Mouse (Mus musculus) heart, embryonic 10.5 days (tissue): ENCODE data around the gene Aunip. TPM values are rescaled to one million over a fixed set of nuclear protein-coding genes. Genes with fewer than 3 reads are reported as not detected.

ENCODE experiments used
- DNase-seq: peaks from one replicate; pipeline ENCODE4 v3.0.0-alpha.2; 2017; ENCODE audit warnings: low spot score
- H3K27ac ChIP-seq: fragments of 300-500 bp; sonication (generic); 2 replicates; pipeline ENCODE4 v1.5.1; 2016; ENCODE audit warnings: mild to moderate bottlenecking
- H3K27me3 ChIP-seq: fragments of 300-500 bp; sonication (generic); 2 replicates; pipeline ENCODE4 v1.6.1; 2016; ENCODE audit warnings: mild to moderate bottlenecking; ENCODE audit not compliant: poor library complexity, insufficient read depth, severe bottlenecking
- H3K36me3 ChIP-seq: fragments of 300-500 bp; sonication (generic); 2 replicates; pipeline ENCODE4 v1.6.1; 2016; ENCODE audit warnings: mild to moderate bottlenecking, moderate library complexity
- H3K4me1 ChIP-seq: fragments of 300-500 bp; sonication (generic); 2 replicates; pipeline ENCODE4 v1.6.1; 2016; ENCODE audit warnings: mild to moderate bottlenecking
- H3K4me3 ChIP-seq: fragments of 300-500 bp; sonication (generic); 2 replicates; pipeline ENCODE4 v1.5.1; 2016; ENCODE audit warnings: mild to moderate bottlenecking, moderate library complexity
- H3K9me3 ChIP-seq: fragments of 300-500 bp; sonication (generic); 2 replicates; pipeline ENCODE4 v1.6.1; 2016; ENCODE audit warnings: mild to moderate bottlenecking, moderate library complexity
- WGBS: fragments of 180-500 bp; shearing (Covaris S2); methylation state at CpG from one replicate; pipeline ENCODE4 v1.1.7; 2016; 5-methylcytosine and 5-hydroxymethylcytosine counted together
- polyA plus RNA-seq: library from polyadenylated mRNA; unstranded; fragments of >200 nt; fragmentation: Nextera tagmentation; extraction: Ambion mirVana; gene quantifications from 2 replicates; pipeline ENCODE4 v1.2.1, GENCODE M21; 2016

Aunip gene
- polyA plus RNA-seq, 1 experiment from 2014 or later: 17.2 TPM

DNA sequence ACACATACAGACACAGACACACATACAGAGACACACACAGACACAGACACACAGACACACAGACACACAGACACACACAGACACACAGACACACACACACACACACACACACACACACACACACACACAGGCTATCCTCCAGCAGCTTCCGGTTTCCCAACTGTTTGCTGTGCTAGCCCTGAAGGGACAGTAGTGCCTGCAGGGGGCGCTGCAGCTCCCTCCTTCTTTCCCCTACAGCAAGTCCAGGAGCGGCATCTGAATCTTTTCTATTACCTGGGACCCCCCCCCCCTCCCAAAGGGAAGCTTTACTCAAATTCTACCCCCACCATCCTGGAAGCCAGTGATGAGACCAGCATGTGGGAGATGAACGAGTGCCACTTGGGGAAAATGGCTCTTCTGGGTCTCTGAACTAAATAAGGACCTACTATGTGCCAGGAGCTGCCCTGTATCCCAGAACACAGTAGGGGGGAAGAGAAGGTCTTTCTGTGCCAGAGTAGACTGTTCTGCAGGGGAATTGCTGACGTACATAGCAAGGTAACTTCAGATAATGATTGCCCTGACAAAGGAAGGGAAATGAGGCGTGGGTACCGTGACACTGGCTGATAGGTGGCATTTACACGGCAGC, 45.3 kb downstream of the Aunip start:
- H3K4me1 ChIP-seq: peaks cover 34% of the 10 kb centered on the region
- H3K36me3 ChIP-seq: peaks cover 8% of the 10 kb centered on the region; the same call in 1 of the 2 replicates
- H3K9me3 ChIP-seq: no peaks in the 10 kb centered on the region
- no peaks in the 10 kb centered on the region for H3K27me3 ChIP-seq
- no peak overlapping the region for H3K27ac ChIP-seq
- 68% methylated on average over 8 of the region's 8 CpGs for WGBS
- no peak overlapping the region for H3K4me3 ChIP-seq
- no peak for DNase-seq

DNA sequence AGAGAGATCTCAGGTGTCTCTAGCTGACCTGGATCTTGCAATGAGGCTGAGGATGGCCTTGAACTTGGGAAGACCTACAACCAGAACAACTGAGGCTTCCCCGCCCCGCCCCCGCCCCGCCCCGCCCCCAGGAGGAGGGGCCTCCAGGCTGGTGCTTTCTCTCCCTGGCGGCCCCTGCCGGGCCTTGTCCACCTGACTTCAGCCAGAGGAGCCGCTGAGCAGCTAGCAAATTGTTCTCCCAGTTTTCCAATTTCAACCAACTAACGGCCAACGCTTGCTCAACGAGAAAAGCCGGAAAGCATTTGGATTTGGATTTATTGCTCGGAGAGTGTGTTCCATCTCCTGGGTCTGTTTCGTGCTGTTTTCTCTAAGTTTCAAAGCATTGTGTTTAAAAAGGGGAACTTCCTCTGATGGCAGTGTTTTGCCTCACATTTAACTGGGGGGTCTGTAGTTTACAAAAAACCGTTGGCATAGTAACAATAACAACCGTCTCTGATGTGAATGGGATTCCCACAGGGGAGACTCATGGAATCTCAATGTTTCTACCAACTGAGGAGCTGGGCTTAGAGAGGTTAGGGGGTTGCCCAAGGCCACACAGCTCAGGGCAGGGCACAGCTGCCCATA, 46.9 kb downstream of the Aunip start:
- 19% methylated on average over 16 of the region's 16 CpGs for WGBS
- 0 out of 2 replicates have a peak overlapping the region, but pooled peaks have one; percentile 29 for H3K27ac ChIP-seq
- no peak for DNase-seq
- H3K27me3 ChIP-seq: no peaks in the 10 kb centered on the region
- H3K9me3 ChIP-seq: no peaks in the 10 kb centered on the region
- H3K36me3 ChIP-seq: peaks cover 19% of the 10 kb centered on the region
- H3K4me1 ChIP-seq: peaks cover 23% of the 10 kb centered on the region
- no peak overlapping the region for H3K4me3 ChIP-seq

DNA sequence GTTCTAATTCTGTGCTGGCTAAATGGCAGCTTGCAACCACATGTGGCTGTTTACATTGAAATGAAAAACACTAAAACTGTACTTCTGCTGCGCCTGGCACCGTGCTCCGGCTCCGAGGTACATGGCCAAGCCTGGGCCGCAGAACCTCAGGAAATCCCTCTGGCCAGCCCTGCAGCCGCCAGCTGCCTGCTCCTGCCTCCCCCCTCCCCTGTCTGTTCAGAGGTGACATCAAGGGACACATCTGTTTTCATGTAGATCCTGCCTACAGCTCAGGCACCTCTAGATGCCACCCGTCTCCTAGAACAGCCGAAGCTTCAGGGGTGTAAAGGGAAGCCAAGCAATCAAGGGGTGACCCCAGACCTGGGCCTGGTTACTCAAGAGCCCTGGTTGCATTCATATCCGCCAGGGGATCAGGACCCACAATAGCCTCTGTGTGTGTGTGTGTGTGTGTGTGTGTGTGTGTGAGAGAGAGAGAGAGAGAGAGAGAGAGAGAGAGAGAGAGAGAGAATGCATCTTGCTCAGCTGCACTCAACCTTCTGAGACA, 47.8 kb downstream of the Aunip start:
- Histone ChIP-seq H3K27me3 (no peaks in the 10 kb centered on the region), H3K27ac (peak overlapping the region; percentile 53; the same call in 1 of the 2 replicates), H3K4me1 (peaks cover 23% of the 10 kb centered on the region), H3K4me3 (no peak overlapping the region), H3K36me3 (peaks cover 24% of the 10 kb centered on the region), H3K9me3 (no peaks in the 10 kb centered on the region)
- no peak for DNase-seq
- 63% methylated on average over 9 of the region's 9 CpGs for WGBS

DNA sequence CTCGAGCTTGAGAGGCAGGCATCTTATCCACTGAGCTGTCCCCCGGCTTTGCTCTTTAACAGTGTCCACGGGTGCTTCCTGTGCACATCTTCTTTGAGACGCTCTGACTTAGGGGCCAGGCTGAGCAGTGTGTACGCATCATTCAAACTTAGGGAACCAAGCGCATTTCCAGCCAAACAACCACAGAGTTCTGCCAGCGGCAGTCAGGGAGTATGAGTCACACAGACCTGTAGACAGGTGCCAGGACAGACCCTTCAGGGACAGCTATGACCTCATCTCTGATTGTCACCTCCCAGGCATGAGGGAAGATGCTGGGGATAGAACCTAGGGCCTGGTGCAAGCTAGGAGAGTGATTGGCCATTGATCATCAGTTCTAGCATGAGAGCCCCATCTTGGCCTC, 48.4 kb downstream of the Aunip start:
- peaks cover 29% of the 10 kb centered on the region for H3K36me3 ChIP-seq
- H3K9me3 ChIP-seq: no peaks in the 10 kb centered on the region
- WGBS: 87% methylated on average over 7 of the region's 7 CpGs
- peaks cover 23% of the 10 kb centered on the region for H3K4me1 ChIP-seq
- H3K27me3 ChIP-seq: no peaks in the 10 kb centered on the region
- no peak overlapping the region for H3K27ac ChIP-seq
- no peak for DNase-seq
- H3K4me3 ChIP-seq: no peak overlapping the region

DNA sequence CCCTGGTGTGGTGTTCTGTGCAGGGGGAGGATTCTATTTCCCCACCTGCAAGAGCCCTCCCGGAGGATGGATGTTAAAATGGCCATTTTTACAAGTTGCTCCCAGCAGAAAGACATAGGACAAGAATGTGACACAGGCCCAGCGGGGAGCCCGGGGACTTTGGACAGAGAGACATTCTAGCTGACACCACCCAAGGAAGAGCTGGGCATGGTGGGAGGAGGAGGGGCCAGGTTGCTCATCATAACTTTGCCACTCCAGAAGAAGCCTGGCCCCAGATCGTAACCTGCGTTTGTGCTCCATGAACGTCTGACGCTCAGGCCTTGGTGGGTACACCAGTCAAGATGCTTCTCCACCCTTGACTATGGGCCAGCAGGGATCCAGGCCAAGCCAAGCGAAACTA, 49.9 kb downstream of the Aunip start:
- WGBS: 88% methylated on average over 8 of the region's 8 CpGs
- Histone ChIP-seq H3K36me3 (peaks cover 45% of the 10 kb centered on the region), H3K27ac (no peak overlapping the region), H3K4me3 (no peak overlapping the region), H3K4me1 (peaks cover 23% of the 10 kb centered on the region), H3K9me3 (no peaks in the 10 kb centered on the region), H3K27me3 (no peaks in the 10 kb centered on the region)
- DNase-seq: no peak

DNA sequence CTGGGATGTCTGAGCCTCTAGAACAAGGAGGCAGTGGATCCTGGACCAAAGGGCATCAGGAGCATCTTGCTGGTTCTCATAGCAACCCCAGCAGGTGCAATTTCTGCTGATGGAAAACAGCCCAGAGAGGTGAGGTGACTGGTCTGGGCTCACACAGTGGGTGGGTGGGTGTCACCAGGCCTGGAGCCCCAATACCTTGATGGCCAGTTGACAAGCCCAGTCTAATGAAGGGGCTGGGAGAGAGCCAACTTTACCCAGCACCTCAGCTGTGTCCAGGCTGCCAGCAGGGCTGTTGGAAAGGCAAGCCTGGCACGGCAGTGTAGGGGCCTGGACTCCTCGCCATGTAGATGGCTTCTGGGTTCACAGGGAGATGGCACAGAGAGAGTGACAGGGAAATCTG, 51.2 kb downstream of the Aunip start:
- H3K4me1 ChIP-seq: peaks cover 18% of the 10 kb centered on the region
- H3K36me3 ChIP-seq: peaks cover 57% of the 10 kb centered on the region
- H3K4me3 ChIP-seq: no peak overlapping the region
- 85% methylated on average over 2 of the region's 2 CpGs for WGBS
- no peaks in the 10 kb centered on the region for H3K27me3 ChIP-seq
- H3K27ac ChIP-seq: no peak overlapping the region
- DNase-seq: no peak
- H3K9me3 ChIP-seq: no peaks in the 10 kb centered on the region

DNA sequence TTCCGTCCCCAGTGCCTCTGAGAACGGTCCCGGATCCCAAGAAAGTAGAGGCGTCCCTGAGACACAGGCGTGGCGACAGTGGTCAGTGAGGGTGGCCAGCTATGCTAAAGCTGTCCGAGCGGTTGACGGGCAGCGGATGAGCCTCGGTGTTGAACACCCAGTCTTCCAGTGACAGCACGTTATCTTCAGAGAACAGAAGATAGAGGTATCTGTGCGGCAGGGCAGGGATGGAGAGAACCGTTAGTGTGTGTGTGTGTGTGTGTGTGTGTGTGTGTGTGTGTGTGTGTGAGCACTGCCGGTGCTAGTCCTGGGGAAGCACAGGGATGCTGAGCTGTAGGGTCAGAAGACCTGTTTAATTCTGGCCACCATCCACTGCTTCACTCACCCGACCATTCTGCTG, 52.8 kb downstream of the Aunip start:
- 77% methylated on average over 15 of the region's 16 CpGs for WGBS
- Histone ChIP-seq H3K9me3 (no peaks in the 10 kb centered on the region), H3K36me3 (peaks cover 71% of the 10 kb centered on the region), H3K27ac (no peak overlapping the region), H3K27me3 (no peaks in the 10 kb centered on the region), H3K4me3 (no peak overlapping the region), H3K4me1 (peaks cover 8% of the 10 kb centered on the region)
- no peak for DNase-seq

DNA sequence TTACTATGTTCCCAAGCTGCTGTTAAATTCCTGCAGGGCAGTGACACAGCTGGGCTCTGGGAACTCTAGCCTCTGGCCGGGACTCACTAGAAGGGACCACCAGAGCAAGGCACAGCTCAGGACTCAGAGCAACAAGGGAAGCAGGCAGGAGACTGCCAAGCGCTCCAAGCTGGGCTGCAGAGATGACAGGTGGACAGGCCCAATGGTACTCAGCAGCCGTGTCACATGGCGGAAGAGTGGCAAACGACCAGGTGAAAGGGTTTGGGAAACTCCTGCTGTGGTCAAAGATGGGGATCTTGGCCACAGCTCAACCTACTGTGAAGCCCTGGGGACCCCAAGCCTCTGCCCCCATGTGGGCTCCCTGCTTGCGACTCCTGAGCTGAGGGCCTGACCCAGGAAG, 53.3 kb downstream of the Aunip start:
- Histone ChIP-seq H3K4me3 (no peak overlapping the region), H3K9me3 (no peaks in the 10 kb centered on the region), H3K36me3 (peaks cover 76% of the 10 kb centered on the region), H3K27ac (no peak overlapping the region), H3K4me1 (0 out of 2 replicates have a peak, but pooled peaks cover 8% of the 10 kb centered on the region), H3K27me3 (no peaks in the 10 kb centered on the region; the same call in 1 of the 2 replicates)
- 84% methylated on average over 6 of the region's 6 CpGs for WGBS
- no peak for DNase-seq

DNA sequence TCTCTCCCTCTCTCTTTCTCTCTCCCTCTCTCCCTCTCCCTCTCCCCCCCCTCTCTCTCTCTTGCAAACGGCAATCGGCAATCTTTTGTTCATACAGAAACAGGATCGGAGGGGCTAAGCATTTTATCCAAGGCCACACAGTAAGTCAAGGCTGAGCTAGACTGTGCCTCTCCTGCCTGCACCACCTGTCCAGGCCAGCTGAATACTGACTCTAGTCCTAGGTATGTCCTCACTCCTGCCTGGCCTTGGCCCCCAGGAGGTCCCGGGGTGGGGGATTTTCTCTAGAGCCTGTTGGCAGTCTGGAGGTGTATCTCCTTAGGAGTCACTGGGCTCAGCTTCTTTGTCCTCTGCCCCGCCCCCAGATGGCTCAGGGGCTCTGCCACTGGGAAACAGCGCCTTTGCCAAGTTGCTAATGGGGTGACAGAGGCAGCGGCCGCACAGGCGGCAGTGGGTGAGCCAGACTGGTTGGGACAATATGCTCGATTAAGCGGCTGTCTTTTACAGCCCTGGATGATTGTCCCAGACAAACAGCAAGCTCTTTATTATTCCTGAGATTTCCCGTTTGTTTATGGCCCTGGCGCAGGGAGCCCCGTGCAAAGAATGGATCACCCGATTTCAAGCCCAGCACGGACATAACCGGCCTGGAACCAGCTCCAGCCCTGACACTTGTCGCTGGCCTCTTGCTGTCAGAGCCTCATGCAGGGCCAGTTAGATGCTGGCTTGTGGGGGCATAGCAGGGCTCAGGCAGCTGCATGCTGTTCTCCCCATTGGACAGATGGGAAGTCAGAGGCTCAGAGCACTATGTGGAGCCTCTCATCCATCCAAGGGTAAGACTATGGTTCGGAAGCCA, 56.8 kb downstream of the Aunip start:
- Histone ChIP-seq H3K27me3 (no peaks in the 10 kb centered on the region; the same call in 1 of the 2 replicates), H3K4me3 (no peak overlapping the region), H3K36me3 (peaks cover 82% of the 10 kb centered on the region), H3K4me1 (peaks cover 8% of the 10 kb centered on the region), H3K27ac (no peak overlapping the region), H3K9me3 (no peaks in the 10 kb centered on the region)
- no peak for DNase-seq
- WGBS: 49% methylated on average over 19 of the region's 19 CpGs

DNA sequence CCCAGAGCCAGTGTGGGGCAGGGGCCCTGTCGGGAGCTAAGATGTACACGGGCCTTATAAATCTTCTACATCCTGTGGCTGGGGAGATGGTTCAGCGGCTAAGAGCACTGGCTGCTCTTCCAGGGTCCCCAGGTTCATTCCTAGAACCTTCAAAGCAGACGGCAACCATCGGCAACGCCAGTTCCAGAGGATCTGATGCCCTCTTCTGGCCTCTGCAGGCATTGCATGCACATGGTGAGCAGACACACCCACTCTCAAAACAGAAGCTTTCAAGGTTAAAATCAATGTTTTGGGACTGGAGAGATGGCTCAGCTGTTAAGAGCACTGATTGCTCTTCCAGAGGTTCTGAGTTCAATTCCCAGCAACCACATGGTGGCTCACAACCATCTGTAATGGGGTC, 58.4 kb downstream of the Aunip start:
- Histone ChIP-seq H3K4me1 (peaks cover 10% of the 10 kb centered on the region), H3K27ac (no peak overlapping the region), H3K4me3 (no peak overlapping the region), H3K36me3 (peaks cover 80% of the 10 kb centered on the region), H3K9me3 (0 out of 2 replicates have a peak, but pooled peaks cover under 1% of the 10 kb centered on the region), H3K27me3 (no peaks in the 10 kb centered on the region; the same call in 1 of the 2 replicates)
- DNase-seq: no peak
- 70% methylated on average over 6 of the region's 6 CpGs for WGBS

DNA sequence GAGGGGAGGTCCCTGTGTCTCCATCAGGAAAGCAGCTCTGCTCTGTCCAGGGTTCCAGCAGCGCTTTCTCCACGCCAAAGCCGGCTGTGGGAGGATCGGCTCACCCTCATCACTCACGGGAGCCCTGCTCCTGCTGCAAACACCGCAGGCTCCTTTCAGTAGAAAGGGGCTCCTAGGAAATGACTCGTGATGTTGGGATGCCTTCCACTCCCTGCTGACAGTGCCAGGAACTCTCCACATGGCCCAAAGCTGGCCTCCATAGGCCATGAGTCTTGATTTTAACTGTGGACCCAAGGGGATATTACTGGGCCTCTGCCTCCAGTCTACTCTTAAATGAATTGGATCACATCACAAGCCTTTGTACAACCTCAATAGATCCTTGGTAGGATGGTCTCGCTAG, 59.0 kb downstream of the Aunip start:
- Histone ChIP-seq H3K4me3 (no peak overlapping the region), H3K27ac (no peak overlapping the region), H3K9me3 (0 out of 2 replicates have a peak, but pooled peaks cover 3% of the 10 kb centered on the region), H3K27me3 (no peaks in the 10 kb centered on the region; the same call in 1 of the 2 replicates), H3K36me3 (peaks cover 80% of the 10 kb centered on the region), H3K4me1 (peaks cover 10% of the 10 kb centered on the region)
- WGBS: 80% methylated on average over 8 of the region's 8 CpGs
- no peak for DNase-seq

DNA sequence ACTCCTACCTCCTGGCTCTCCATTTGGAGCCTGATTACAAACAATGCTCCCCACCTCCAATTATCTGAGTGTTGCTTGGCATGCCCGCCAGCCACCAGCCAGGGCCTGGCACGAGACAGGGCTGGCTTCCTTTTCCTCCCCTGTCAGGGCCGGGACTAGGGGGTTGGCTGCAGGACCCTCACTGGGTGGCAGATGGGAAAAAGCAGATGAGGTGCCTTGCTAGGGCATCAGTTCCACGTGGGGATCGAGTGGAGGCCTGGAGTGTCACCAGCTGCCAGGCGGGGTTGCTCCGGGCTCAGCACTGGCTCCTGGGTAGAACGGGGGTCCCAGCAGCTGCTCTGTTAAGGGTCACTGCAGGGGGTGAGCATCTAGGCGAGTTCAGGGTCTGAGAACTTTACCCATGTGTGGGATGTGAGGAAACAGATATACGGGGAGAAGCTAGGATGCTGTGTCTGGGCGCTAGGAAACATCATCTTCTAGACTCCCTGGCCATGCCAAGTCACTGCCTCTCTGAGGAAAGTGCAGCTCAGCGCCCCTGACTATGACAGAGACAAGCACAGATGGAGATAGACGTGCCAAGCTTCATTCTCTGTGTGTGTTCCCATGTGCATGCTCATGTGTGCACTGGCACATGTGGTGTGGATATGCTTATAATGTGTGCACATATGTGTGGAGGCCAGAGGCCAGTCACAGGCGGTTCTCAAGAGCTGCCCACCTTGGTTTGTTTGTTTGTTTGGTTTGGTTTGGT, 60.1 kb downstream of the Aunip start:
- peaks cover 18% of the 10 kb centered on the region for H3K4me1 ChIP-seq
- no peak overlapping the region for H3K27ac ChIP-seq
- no peak for DNase-seq
- H3K9me3 ChIP-seq: 0 out of 2 replicates have a peak, but pooled peaks cover 3% of the 10 kb centered on the region
- H3K4me3 ChIP-seq: no peak overlapping the region
- WGBS: 73% methylated on average over 14 of the region's 14 CpGs
- peaks cover 79% of the 10 kb centered on the region for H3K36me3 ChIP-seq
- no peaks in the 10 kb centered on the region; the same call in 1 of the 2 replicates for H3K27me3 ChIP-seq
